Mouse (Mus musculus): Measurements from ENCODE around the gene Xlr5a. TPM values are rescaled to one million over a fixed set of nuclear protein-coding genes. Genes with fewer than 3 reads are reported as not detected.
"Not testable (repeated sequence)": the region's sequence is repeated elsewhere in the genome, so short reads cannot be mapped to it uniquely, and the experiment has no call there.

Xlr5a gene
- polyA plus RNA-seq, 1 experiment from 2014 or later, result not detected

DNA sequence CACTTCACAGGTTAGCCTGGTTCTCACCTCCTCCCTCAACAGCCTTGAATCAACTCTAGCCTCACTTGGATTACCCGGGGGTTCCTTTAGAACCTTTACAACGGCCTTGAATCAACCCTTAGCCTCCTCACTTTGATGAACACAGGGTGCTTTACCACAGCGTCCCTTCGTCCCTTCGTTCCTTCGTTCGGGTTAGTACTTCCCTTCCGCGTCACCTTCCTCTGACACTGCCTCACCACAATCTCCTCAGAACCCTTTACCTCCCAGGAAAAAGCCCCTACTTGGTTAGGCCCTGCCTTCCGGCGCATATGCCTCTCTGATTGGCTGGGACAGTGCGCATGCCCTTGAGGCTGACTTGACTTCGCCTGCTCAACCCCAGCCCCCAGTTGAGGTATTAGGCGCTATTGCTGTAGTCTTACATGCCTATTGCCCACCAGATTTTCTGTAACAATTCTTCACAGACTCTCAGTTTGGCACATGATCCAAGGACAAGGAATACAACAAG lies 49.9 kb downstream of the Xlr5a start, which contains the start of gene Xlr4c:
Gene Xlr4c, minus strand, starts transcription at position 310 of the 505 bp plus-strand sequence.
- H3K4me2 ChIP-seq; H3K36me3 ChIP-seq; H3K4me1 ChIP-seq (replicated peaks); H3K27ac ChIP-seq; H3K4me3 ChIP-seq (replicated peaks); H3K27me3 ChIP-seq; ATAC-seq (ENCODE audit: insufficient number of reproducible peaks, insufficient read depth, low FRiP score, low TSS enrichment, low read depth); H3K9me3 ChIP-seq; H3K9ac ChIP-seq (replicated peaks): not testable (repeated sequence)
- WGBS, result 86% methylated on average over 14 of the region's 14 CpGs

DNA sequence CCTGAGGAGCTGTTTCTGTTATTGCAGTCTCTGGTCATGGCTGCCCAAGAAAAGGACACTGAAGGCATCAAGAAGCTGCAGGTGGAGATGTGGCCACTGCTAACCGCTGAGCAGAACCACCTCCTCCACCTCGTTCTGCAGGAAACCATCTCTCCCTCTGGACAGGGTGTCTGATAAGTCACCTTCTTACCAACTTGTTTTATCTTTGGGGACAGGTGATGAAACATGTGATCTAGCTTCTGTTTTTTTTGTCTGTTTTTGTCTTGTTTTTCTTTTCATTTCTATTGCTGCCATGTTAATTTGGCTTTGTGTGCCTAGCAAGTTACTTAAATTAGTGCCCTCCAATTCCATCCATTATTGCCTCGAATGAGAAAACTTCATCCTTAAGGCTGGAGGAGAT lies 63.5 kb downstream of the Xlr5a start:
- H3K4me2 ChIP-seq, result peak overlapping the region; percentile 81
- H3K27ac ChIP-seq, result no peak overlapping the region
- no peaks in the 10 kb centered on the region for H3K36me3 ChIP-seq
- ATAC-seq (ENCODE audit: insufficient number of reproducible peaks, insufficient read depth, low FRiP score, low TSS enrichment, low read depth), result no peak
- H3K4me3 ChIP-seq (replicated peaks), result peak overlapping the region; percentile 59
- H3K9ac ChIP-seq (replicated peaks), result peak overlapping the region; percentile 65
- H3K27me3 ChIP-seq, result peaks cover 15% of the 10 kb centered on the region
- no peaks in the 10 kb centered on the region for H3K4me1 ChIP-seq (replicated peaks)
- 39% methylated on average over 3 of the region's 3 CpGs for WGBS
- H3K9me3 ChIP-seq, result no peaks in the 10 kb centered on the region

DNA sequence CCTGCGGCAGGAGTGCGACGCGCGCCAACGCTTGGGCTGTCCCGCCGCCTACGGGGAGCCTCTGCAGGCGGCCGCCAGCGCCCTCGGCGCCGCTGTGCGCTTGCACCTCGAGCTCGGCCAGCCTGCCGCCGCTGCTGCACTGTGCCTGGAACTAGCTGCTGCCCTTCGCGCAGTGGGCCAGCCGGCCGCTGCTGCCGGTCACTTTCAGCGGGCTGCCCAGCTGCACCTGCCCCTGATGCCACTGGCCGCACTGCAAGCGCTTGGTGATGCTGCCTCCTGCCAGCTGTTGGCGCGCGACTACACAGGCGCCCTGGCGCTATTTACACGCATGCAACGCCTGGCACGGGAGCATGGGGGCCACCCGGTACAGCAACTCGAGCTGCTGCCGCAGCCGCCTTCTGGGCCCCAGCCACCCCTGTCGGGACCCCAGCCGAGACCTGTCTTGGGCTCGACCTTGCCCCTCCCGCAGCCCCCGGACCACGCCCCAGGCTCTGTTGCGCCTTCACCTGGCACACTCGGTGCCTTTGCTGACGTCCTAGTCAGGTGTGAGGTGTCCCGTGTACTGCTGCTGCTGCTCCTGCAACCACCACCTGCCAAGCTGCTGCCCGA lies 64.1 kb downstream of the Xlr5a start:
- WGBS, result 20% methylated on average over 50 of the region's 51 CpGs
- H3K9me3 ChIP-seq, result no peaks in the 10 kb centered on the region
- H3K27me3 ChIP-seq, result peaks cover 15% of the 10 kb centered on the region
- H3K9ac ChIP-seq (replicated peaks), result peak overlapping the region; percentile 65
- H3K4me3 ChIP-seq (replicated peaks), result peak overlapping the region; percentile 59
- H3K4me2 ChIP-seq, result peak overlapping the region; percentile 81
- peak; percentile 42 for ATAC-seq (ENCODE audit: insufficient number of reproducible peaks, insufficient read depth, low FRiP score, low TSS enrichment, low read depth)
- no peaks in the 10 kb centered on the region for H3K4me1 ChIP-seq (replicated peaks)
- H3K36me3 ChIP-seq, result no peaks in the 10 kb centered on the region
- H3K27ac ChIP-seq, result peak overlapping the region; percentile 75

DNA sequence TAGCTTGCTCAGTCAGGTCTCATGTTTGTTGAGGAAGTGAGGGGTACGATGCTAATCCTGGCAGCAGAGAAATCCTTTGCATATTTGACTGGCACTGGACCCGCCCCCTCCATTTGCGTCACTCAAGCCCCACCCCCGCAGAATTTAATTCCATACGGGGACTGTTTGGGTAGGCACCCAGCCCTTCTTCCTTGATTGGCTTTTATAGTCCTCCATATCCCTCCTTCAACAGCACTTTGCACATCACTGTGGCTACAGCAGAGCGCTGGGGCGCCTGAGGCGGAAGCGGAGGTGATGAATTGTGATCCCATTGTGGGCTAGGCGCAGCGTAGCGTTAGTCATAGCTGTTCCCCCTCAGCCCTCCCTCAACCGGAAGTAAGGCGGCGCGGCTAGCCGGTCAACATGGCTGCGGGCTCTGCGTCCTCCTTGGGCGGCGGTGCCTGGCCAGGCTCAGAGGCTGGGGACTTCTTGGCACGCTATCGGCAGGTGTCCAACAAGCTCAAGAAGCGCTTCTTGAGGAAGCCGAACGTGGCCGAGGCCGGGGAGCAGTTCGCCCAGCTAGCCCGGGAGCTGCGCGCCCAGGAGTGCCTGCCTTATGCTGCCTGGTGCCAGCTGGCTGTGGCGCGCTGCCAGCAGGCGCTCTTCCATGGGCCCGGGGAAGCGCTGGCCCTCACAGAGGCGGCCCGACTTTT lies 64.7 kb downstream of the Xlr5a start, which contains the start of gene F8a:
Gene F8a, plus strand, starts transcription at position 378 of the 692 bp plus-strand sequence.
- Histone ChIP-seq H3K9ac (replicated peaks) (peak within 1 kb of the TSS; percentile 65), H3K27ac (peak within 1 kb of the TSS; percentile 75), H3K36me3 (no peaks in the 10 kb centered on the region), H3K4me1 (replicated peaks) (no peaks in the 10 kb centered on the region), H3K9me3 (no peaks in the 10 kb centered on the region), H3K4me3 (replicated peaks) (peak within 1 kb of the TSS; percentile 59), H3K4me2 (peak within 1 kb of the TSS; percentile 81), H3K27me3 (peaks cover 15% of the 10 kb centered on the region)
- ATAC-seq (ENCODE audit: insufficient number of reproducible peaks, insufficient read depth, low FRiP score, low TSS enrichment, low read depth), result peak; percentile 92
- 11% methylated on average over 39 of the region's 39 CpGs for WGBS

DNA sequence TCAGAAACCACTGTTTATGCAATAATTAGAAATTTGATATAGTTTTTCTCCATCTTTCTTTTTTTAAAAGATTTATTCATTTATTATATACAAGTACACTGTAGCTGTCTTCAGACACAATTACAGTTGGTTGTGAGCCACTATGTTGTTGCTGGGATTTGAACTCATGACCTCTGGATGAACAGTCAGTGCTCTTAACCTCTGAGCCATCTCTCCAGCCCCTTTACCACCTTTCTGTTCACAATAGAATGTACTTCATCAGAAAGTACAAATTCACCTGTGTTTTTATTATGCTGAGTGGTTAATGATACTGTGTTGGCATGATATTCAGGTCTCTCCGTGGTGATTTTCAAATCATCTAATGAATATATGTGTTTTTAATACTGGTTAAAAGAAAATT lies 67.4 kb downstream of the Xlr5a start:
- Histone ChIP-seq H3K4me2 (no peak overlapping the region), H3K27me3 (peaks cover 15% of the 10 kb centered on the region), H3K9ac (replicated peaks) (no peak overlapping the region), H3K4me3 (replicated peaks) (no peak overlapping the region), H3K36me3 (no peaks in the 10 kb centered on the region), H3K27ac (no peak overlapping the region), H3K4me1 (replicated peaks) (no peaks in the 10 kb centered on the region), H3K9me3 (no peaks in the 10 kb centered on the region)
- 66% methylated on average over 1 of the region's 1 CpGs for WGBS
- ATAC-seq (ENCODE audit: insufficient number of reproducible peaks, insufficient read depth, low FRiP score, low TSS enrichment, low read depth), result no peak

DNA sequence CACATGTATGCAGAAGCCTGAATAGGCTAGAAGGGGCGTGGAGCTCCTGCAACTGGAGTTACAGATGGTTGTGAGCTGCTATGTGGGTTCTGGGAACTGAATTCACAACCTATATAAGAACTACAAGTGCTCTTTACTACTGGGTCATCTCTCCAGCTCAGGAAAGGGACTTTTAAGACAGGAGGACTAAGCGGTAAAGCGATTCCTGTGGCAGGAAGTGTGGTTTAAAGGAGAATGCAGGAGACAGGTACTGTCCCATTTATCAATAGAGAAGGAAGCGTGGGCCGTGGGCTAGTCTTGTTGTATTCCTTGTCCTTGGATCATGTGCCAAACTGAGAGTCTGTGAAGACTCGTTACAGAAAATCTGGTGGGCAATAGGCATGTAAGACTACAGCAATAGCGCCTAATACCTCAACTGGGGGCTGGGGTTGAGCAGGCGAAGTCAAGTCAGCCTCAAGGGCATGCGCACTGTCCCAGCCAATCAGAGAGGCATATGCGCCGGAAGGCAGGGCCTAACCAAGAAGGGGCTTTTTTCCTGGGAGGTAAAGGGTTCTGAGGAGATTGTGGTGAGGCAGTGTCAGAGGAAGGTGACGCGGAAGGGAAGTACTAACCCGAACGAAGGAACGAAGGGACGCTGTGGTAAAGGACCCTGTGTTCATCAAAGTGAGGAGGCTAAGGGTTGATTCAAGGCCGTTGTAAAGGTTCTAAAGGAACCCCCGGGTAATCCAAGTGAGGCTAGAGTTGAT lies 78.8 kb downstream of the Xlr5a start, which contains the start of gene Xlr4b:
Gene Xlr4b, plus strand, starts transcription at position 515 of the 746 bp plus-strand sequence.
- H3K36me3 ChIP-seq; H3K9ac ChIP-seq (replicated peaks); H3K9me3 ChIP-seq; H3K27me3 ChIP-seq; H3K4me1 ChIP-seq (replicated peaks); H3K4me3 ChIP-seq (replicated peaks); H3K27ac ChIP-seq; H3K4me2 ChIP-seq; ATAC-seq (ENCODE audit: insufficient number of reproducible peaks, insufficient read depth, low FRiP score, low TSS enrichment, low read depth): not testable (repeated sequence)
- WGBS, result 78% methylated on average over 19 of the region's 19 CpGs

DNA sequence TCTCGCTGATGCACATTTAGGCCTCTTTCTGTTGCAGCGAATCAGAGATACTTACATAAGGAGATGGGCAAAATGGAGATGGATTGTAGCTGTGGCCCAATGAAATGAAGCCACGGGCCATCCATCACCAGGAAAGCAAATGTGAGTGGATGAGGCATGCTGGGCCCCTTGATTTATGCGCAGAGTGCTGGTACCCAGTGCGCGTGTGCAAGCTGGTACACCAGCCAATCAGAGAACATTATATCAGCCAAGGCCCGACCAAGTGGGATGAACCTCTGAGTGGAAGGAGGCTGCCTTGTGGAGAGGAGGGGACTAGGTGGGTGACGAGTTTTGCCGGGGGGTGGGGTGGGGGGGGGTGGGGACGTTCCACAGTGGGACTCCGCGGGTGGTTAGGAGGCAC lies 100.8 kb downstream of the Xlr5a start, which contains the start of gene Xlr3b:
Gene Xlr3b, plus strand, starts transcription at position 274 of the 400 bp plus-strand sequence.
- H3K9ac ChIP-seq (replicated peaks); ATAC-seq (ENCODE audit: insufficient number of reproducible peaks, insufficient read depth, low FRiP score, low TSS enrichment, low read depth); H3K4me3 ChIP-seq (replicated peaks); H3K27ac ChIP-seq; H3K4me2 ChIP-seq; H3K36me3 ChIP-seq; H3K4me1 ChIP-seq (replicated peaks); H3K27me3 ChIP-seq; H3K9me3 ChIP-seq: not testable (repeated sequence)
- WGBS, result 78% methylated on average over 12 of the region's 12 CpGs

DNA sequence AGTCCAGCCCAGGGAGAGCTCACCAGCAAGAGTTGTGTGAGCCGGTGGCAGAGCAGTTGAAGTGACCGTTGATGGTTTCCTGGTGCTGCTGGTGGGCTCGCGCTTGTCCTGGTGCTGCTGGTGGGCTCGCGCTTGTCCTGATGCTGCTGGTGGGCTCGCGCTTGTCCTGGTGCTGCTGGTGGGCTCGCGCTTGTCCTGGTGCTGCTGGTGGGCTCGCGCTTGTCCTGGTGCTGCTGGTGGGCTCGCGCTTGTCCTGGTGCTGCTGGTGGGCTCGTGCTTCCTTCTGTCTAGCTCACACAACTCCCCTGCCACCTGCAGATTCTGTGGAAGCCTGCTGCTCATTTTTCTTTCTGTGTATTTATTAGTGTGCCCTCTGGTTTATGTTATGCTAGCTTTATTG lies 115.9 kb downstream of the Xlr5a start, which contains the start of gene Spin2d:
Gene Spin2d, minus strand, starts transcription at position 101 of the 400 bp plus-strand sequence.
- not testable (repeated sequence) for H3K4me3 ChIP-seq (replicated peaks); H3K9me3 ChIP-seq; H3K4me1 ChIP-seq (replicated peaks); H3K4me2 ChIP-seq; ATAC-seq (ENCODE audit: insufficient number of reproducible peaks, insufficient read depth, low FRiP score, low TSS enrichment, low read depth); H3K9ac ChIP-seq (replicated peaks); H3K27ac ChIP-seq; H3K27me3 ChIP-seq; H3K36me3 ChIP-seq
- 66% methylated on average over 4 of the region's 15 CpGs for WGBS

DNA sequence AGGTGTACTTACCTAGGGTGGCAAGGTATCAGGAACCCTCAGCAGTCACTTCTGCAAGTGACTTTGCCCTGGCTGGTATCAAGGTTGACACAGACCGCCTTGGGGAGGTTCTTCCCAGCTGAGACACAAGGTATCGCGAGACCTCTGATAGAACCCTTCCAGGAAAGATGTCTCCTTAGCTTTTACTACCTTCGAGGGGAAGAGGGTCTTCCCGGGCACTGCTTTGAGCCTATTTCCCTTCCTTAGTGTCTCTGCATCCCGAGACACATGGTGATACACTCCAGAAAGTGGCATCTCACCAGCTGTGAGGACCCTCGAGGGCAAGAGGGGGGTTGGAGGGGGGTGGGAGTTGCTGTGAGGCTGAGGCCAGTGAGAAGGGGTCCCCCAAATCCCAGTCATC lies 143.4 kb downstream of the Xlr5a start, which contains the start of gene DXBay18:
Gene DXBay18, minus strand, starts transcription at position 101 of the 400 bp plus-strand sequence.
- not testable (repeated sequence) for H3K27ac ChIP-seq; H3K36me3 ChIP-seq; H3K4me2 ChIP-seq; H3K4me1 ChIP-seq (replicated peaks); H3K27me3 ChIP-seq; H3K9me3 ChIP-seq; H3K4me3 ChIP-seq (replicated peaks); H3K9ac ChIP-seq (replicated peaks); ATAC-seq (ENCODE audit: insufficient number of reproducible peaks, insufficient read depth, low FRiP score, low TSS enrichment, low read depth)
- WGBS, result no CpG with 5 or more reads among the region's 7 CpGs

DNA sequence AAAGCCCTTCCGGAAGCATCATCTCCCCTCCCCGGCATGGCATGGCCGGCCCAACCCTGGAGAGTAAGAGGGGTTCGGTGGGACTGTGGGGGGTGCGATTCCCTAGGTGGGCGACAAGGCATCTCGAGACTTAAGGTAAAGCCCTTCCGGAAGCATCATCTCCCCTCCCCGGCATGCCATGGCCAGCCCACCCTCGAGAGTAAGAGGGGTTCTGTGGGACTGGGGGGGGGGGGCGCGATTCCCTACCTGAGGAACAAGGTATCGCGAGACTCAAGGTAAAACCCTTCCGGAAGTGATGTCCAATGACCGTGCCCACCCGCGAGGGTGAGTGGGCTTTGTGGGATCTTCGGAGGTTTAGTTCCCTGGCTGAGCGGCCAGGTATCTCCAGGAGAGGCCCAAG lies 144.3 kb downstream of the Xlr5a start, which contains the start of gene Xlr5b:
Gene Xlr5b, plus strand, starts transcription at position 301 of the 400 bp plus-strand sequence.
- not testable (repeated sequence) for H3K4me2 ChIP-seq; H3K9ac ChIP-seq (replicated peaks); H3K4me1 ChIP-seq (replicated peaks); H3K36me3 ChIP-seq; ATAC-seq (ENCODE audit: insufficient number of reproducible peaks, insufficient read depth, low FRiP score, low TSS enrichment, low read depth); H3K27me3 ChIP-seq; H3K9me3 ChIP-seq; H3K27ac ChIP-seq; H3K4me3 ChIP-seq (replicated peaks)
- no CpG with 5 or more reads among the region's 20 CpGs for WGBS

DNA sequence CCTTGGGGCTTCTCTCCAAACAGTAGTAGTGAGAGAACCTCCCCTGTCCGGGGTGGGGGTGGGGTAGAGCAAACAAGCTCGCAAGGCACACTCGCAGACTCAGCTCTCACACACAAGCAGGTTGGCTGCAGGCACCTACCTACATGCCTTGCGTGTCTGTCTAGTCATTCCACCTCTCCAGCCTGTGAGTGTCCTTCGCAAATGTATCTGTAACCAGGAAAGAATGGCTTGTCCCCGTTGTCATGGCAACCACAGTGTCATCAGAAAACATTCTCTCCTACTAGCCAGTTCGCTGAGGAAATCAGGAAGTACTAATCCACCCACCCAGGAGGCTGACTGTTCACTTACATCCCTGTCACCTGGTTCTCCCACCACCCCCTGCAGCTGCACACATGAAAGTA lies 149.6 kb downstream of the Xlr5a start:
- not testable (repeated sequence) for H3K27ac ChIP-seq; H3K27me3 ChIP-seq; H3K4me2 ChIP-seq; H3K9ac ChIP-seq (replicated peaks); H3K9me3 ChIP-seq; H3K4me1 ChIP-seq (replicated peaks); H3K36me3 ChIP-seq; ATAC-seq (ENCODE audit: insufficient number of reproducible peaks, insufficient read depth, low FRiP score, low TSS enrichment, low read depth); H3K4me3 ChIP-seq (replicated peaks)
- WGBS, result no CpG with 5 or more reads among the region's 7 CpGs
